Mouse (Mus musculus) lung, postnatal 0 days (tissue): ENCODE results near the gene Sall2.

Source experiments
- CTCF ChIP-seq: IDR thresholded peaks from 2 replicates; pipeline ENCODE4 v1.5.1; 2016; ENCODE audit warnings: antibody characterized with exemption, mild to moderate bottlenecking
- EP300 ChIP-seq: IDR thresholded peaks from 2 replicates; pipeline ENCODE4 v1.6.1; 2016; ENCODE audit warnings: antibody characterized with exemption, mild to moderate bottlenecking, control low read depth

- TF ChIP-seq CTCF, result no peak
- no peak for TF ChIP-seq EP300
These were observed 44.4 kb downstream of the Sall2 start for GRCm38 (mm10) chr14:52284191-52284590.
